Mouse (Mus musculus) bone marrow, adult 2 months (tissue): ENCODE data around the gene Fktn. TPM values are rescaled to one million over a fixed set of nuclear protein-coding genes. Genes with fewer than 3 reads are reported as not detected.
"Not testable (repeated sequence)": the region's sequence is repeated elsewhere in the genome, so short reads cannot be mapped to it uniquely, and the experiment has no call there.

Experiments
- H3K27ac ChIP-seq: fragments of 200-500 bp; 2 replicates; pipeline ENCODE4 v1.5.1; 2012; ENCODE audit warnings: low read depth, mild to moderate bottlenecking, control low read depth, inconsistent platforms, low read length; ENCODE audit not compliant: control insufficient read depth, poor library complexity, insufficient read depth
- H3K4me1 ChIP-seq: fragments of 200-500 bp; 2 replicates; pipeline ENCODE4 v1.6.1; 2011; ENCODE audit warnings: low read length; ENCODE audit not compliant: control insufficient read depth, insufficient read depth
- H3K4me3 ChIP-seq: fragments of 200-500 bp; replicated peaks from 2 replicates; pipeline ENCODE3; 2011; ENCODE audit warnings: mild to moderate bottlenecking, low read depth, low read length, control low read depth; ENCODE audit not compliant: control insufficient read depth
- CTCF ChIP-seq: fragments of 200-500 bp; IDR thresholded peaks from 2 replicates; pipeline ENCODE4 v1.5.1; 2011; ENCODE audit warnings: low read length, control low read depth; ENCODE audit not compliant: control insufficient read depth, insufficient read depth
- POLR2A ChIP-seq: fragments of 200-500 bp; IDR thresholded peaks from 2 replicates; pipeline ENCODE4 v1.6.1; 2011; ENCODE audit warnings: low read depth, mild to moderate bottlenecking, control low read depth, low read length, borderline replicate concordance; ENCODE audit not compliant: control insufficient read depth
- WGBS: fragments of 180-500 bp; shearing (Covaris S2); methylation state at CpG from one replicate; pipeline ENCODE4 v1.1.7; 2018; 5-methylcytosine and 5-hydroxymethylcytosine counted together
- polyA plus RNA-seq: library from polyadenylated mRNA; stranded (reverse); fragments of >200 nt; gene quantifications from 2 replicates; pipeline ENCODE4 v1.2.4, GENCODE M21; 2011; ENCODE audit warnings: low replicate concordance; ENCODE audit not compliant: missing spikeins, insufficient read depth, insufficient read length

The Fktn gene
- polyA plus RNA-seq, 1 experiment, result 1.7 TPM

DNA sequence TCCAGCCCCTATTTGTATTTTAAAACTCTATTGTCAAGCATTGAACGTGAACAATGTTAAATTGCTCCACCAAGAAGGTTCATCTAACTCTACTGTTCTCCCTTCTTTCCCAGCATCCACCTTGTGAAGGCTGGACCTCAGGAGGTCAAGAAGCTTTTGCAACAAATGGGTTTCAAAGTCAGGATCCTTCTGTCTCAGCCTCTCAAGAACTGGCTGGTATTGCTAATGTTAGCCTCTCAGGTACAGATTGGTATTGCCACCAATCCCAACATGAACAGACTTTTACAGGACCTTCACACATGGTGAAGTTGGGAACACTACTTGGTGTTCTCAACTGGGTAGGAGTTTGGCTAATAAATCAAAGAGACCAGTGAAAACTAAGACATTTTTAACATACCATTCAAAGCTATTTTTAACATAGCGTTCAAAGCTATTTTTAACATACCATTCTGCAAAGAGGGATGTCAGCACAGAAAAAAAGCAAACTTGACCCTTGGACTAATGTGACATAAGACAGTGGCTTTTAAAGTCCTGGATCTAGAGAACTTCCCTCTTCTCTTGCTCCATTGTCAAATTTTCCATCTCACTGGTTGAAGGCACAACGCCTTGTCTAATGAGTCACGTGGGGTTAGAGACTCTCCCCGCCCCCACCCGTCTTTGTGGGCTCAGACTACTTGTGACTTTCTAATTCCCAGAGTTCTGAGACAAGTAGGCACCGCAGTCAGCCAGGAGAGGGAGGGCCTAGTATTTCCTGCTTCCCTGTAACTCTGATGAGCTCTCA lies 85.3 kb downstream of the Fktn start:
- Histone ChIP-seq H3K4me1 (peaks cover 5% of the 10 kb centered on the region; the same call in 1 of the 2 replicates), H3K4me3 (no peak overlapping the region), H3K27ac (no peak overlapping the region)
- 58% methylated on average over 7 of the region's 7 CpGs for WGBS
- no peak for TF ChIP-seq CTCF

DNA sequence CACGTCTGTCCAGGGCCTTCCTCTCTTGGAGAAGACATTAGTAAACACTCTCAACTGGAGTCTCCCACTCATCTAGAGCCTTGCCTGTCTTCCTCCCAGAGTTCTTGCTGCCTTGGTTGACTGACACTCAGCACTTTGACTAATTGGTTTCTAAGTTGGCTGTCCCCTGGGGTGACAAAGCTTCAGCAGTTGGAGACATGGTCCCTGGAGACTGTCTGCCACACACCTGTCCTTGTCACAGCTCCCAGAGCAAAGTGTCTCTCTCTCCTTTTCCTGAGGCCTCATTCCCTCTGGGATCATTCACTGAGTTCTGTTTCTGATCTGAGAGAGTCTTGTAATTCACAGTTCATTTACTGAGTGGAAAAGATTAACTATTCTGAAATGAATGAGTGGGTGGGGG lies 86.0 kb downstream of the Fktn start:
- Histone ChIP-seq H3K4me3 (no peak overlapping the region), H3K27ac (no peak overlapping the region), H3K4me1 (peaks cover 5% of the 10 kb centered on the region; the same call in 1 of the 2 replicates)
- no peak for TF ChIP-seq CTCF
- no peak for TF ChIP-seq POLR2A
- WGBS, result 59% methylated on average over 1 of the region's 1 CpGs

DNA sequence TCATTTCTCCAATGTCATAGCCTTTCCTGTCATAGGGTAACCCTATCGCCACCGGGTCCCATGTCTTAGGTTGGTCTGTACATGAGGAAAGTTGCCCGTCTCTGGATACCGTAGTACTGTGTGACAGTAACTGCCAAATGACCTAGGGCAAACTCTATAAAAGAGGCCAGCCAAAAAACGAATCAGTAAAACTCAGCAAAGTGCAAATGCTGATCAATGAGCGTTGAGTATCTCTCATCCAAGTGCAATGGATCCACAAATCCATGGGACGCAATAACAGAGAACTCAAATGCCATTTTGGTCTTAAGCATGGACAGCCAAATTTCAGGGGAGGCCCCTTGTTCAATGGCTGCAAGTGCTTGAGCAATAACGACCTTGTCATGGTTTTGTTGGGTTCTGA lies 89.9 kb downstream of the Fktn start:
- H3K4me1 ChIP-seq, H3K4me3 ChIP-seq, H3K27ac ChIP-seq: not testable (repeated sequence)
- WGBS, result 84% methylated on average over 8 of the region's 8 CpGs

DNA sequence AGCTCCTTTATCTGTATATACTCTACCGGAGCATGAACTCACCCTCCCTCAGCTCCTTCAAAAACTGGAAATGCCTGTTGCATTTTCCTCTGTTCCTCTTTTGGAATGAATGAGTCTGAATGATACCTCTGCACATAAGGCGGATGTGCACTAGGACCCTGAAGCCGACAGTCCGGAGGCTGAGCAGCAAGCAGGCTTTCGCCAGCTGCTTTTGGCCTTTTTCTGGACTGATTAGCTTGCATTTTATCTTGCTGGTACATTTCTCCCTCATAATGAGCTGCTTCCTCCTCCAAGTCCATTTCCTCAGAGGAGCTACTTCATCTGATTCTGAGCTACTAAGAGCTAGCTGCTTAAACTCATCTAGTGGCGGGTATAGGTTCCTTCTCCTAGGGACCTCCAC lies 92.6 kb downstream of the Fktn start:
- not testable (repeated sequence) for H3K27ac ChIP-seq, H3K4me3 ChIP-seq, H3K4me1 ChIP-seq
- 78% methylated on average over 6 of the region's 6 CpGs for WGBS

DNA sequence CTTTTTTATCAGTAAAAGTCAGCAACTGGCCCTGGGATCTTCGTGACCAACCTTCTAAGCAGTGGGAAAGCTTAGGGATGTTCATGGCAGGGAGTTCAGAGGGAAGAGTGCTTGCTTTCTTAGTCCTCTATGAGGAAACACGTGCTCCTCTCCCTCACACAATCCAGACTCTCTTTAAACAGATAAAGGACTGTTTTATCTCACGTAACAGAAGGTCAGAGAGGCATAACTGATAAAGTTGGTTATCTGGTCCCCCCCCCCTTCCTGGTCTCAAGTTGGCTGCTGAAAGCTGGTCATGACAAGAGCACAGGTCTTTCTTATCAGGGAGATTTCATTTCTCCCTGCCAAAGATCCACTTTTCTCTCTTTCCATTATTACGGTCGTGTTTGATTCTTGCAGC lies 104.5 kb downstream of the Fktn start:
- WGBS, result 55% methylated on average over 5 of the region's 5 CpGs
- no peak overlapping the region for H3K4me3 ChIP-seq
- H3K27ac ChIP-seq, result no peak overlapping the region
- TF ChIP-seq POLR2A (no peak), CTCF (no peak)
- H3K4me1 ChIP-seq, result no peaks in the 10 kb centered on the region; the same call in 1 of the 2 replicates

DNA sequence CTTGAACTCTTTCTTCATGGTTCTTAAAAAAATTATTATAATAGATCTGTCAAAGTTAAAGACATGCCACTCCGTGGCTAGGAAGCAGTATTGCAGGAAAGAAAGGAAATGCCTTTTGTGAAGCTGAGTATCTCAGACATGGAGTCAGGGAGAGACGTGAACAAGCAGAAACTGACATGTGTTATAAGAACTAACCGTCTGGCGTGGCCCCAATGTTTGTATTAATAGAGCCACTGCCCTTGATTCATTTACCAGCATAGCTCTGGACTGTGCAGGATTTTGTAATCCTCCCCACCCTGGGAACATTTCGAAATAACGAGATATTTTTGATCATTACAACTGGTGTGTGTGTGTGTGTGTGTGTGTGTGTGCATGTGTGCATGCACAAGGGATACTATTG lies 109.9 kb downstream of the Fktn start:
- WGBS, result 19% methylated on average over 6 of the region's 6 CpGs
- Histone ChIP-seq H3K27ac (no peak overlapping the region), H3K4me1 (no peaks in the 10 kb centered on the region; the same call in 1 of the 2 replicates), H3K4me3 (no peak overlapping the region)
- no peak for TF ChIP-seq POLR2A
- TF ChIP-seq CTCF, result no peak

DNA sequence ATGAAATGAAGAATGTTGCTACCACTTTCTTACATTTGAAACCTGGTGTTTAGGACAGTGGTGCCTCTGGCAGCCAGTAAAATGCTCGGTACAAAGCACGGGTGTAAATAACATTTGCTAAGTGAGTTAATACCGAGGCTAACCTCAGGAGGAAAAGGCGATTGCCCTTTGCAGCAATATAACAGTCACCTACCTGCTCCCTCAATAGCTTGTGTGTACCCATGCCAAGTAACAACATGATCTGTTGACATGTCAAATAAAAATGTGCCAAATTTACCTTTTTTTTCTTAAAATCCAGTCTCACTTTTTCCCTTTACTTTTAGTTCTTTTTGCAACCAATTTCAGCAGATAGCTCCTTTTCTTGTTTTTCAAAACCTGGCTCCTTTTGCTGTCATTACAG lies 111.0 kb downstream of the Fktn start:
- 28% methylated on average over 4 of the region's 4 CpGs for WGBS

DNA sequence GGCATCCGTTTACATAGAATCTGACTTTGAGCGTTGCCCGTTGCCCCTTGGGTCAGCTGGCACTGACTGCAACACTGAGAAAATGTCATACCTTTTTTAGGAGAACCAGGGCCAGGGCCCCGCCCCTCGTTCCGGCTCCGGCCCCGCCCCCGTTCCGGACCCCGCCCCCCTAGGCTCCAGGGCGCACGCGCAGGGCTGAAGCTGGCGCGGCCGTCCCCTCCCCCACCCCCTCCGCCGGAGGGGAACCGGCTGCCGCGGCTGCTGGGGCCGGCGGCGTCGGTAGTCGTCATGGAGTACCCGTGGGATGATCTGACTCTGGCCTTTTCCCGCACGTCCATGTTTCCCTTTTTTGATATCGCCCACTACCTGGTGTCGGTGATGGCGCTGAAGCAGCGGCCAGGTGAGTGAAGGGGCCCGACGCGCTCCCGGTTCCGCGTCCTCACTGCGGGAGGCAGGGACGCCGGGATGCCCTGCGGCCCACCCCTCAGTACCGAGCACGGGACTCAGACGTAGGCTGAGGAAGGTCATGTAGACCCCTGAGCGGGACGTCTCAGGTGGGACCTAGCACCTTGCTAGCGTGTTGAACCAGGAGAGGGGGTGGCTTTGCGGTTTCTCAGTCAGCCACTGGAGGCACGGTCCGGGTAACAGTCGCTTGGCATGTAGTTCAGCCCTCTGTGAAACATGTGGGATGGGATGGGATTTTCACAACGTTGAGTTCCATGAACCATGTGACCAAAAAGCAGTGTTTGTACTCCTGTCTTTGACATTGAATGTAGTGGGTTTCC lies 112.2 kb downstream of the Fktn start, which contains the start of gene Tmem38b:
TSS of gene Tmem38b (plus strand) at position 225 of the 785 bp plus-strand sequence.
- Histone ChIP-seq H3K27ac (peak within 1 kb of the TSS; percentile 71), H3K4me3 (peak within 1 kb of the TSS; percentile 75), H3K4me1 (peaks cover 2% of the 10 kb centered on the region; the same call in 1 of the 2 replicates)
- under 1% methylated on average over 55 of the region's 55 CpGs for WGBS
- peak; percentile 9; the same call in 1 of the 2 replicates for TF ChIP-seq POLR2A
- TF ChIP-seq CTCF, result no peak

More for the DNA sequence above, 111.0 kb downstream of the Fktn start:
- H3K27ac ChIP-seq, result no peak overlapping the region
- TF ChIP-seq POLR2A (no peak), CTCF (no peak)
- no peaks in the 10 kb centered on the region; the same call in 1 of the 2 replicates for H3K4me1 ChIP-seq
- H3K4me3 ChIP-seq, result no peak overlapping the region
